Mouse (Mus musculus) olfactory bulb, adult 2 months (tissue): ENCODE measurements around the gene Ipo5.

Experiments
- CTCF ChIP-seq: fragments of 200-500 bp; IDR thresholded peaks from 2 replicates; pipeline ENCODE4 v1.5.1; 2012; ENCODE audit warnings: low read depth, mild to moderate bottlenecking, low read length, moderate library complexity; ENCODE audit not compliant: insufficient read depth
- POLR2A ChIP-seq: fragments of 200-500 bp; IDR thresholded peaks from 2 replicates; pipeline ENCODE4 v1.6.1; 2012; ENCODE audit warnings: mild to moderate bottlenecking, low read depth, low read length, moderate library complexity; ENCODE audit not compliant: insufficient read depth

DNA sequence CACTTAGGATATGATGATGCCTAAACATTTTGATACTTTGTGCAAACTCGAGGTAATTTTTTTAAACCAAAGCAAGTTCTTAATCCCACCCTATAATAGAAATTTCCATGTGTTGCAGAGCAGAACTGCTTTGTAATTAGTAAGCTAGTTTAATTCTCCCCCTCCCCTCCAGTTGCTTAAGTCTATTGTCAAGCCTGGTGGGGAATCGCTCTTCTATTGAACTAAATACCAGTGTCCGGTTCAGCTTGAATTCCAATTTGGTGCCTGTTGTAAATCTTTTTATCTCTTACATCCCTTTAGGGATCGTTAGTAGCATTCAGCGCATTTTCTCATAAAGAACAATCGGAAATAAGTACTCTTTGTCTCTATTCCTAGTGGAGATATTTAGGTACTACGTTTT lies 1.9 kb downstream of the Ipo5 start:
- no peak for TF ChIP-seq CTCF
- no peak for TF ChIP-seq POLR2A
